Mouse (Mus musculus) left cerebral cortex, postnatal 25 days (tissue): ENCODE results near the gene Parn. TPM values are rescaled to one million over a fixed set of nuclear protein-coding genes. Genes with fewer than 3 reads are reported as not detected.

Experiments used
- DNase-seq, 2 experiments: peaks; one replicate each; pipeline ENCODE4 v3.0.0; 2022; ENCODE audit warnings: low spot score in 2 of 2, mixed read lengths in 1 of 2
- intact Hi-C: fragments of 180-260 bp; cut with DNase I; formaldehyde crosslinking; loops from one replicate; pipeline ENCODE4 v1.15.1; 2025
- total RNA-seq, 2 experiments: library from RNA; stranded (reverse); gene quantifications; 2 replicates each; pipeline ENCODE4 v1.2.3; 2021

The Parn gene
- total RNA-seq, 2 experiments from 2014 or later: 22.9 to 23.8 TPM

DNA sequence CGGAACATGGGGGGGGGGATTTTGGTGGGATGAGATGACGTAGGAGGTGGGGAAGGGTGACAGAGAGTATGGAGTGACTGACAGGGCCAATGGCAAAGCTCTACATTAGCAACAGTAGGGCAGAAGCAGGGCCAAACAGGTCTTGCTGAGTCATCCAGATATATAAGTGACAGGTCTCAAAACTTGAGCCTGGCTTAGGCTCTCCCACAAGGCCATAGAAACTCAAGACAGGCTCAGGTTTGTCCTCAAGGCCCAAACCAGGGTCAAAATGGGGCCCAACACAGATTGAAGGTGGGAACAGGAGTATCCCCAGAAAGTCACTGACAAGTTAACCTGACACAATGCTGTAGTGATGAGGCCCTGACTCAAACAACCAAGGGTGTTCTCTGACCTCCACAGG lies 99.7 kb downstream of the Parn start:
- no peak for DNase-seq
- intact Hi-C loops: no loop called here

DNA sequence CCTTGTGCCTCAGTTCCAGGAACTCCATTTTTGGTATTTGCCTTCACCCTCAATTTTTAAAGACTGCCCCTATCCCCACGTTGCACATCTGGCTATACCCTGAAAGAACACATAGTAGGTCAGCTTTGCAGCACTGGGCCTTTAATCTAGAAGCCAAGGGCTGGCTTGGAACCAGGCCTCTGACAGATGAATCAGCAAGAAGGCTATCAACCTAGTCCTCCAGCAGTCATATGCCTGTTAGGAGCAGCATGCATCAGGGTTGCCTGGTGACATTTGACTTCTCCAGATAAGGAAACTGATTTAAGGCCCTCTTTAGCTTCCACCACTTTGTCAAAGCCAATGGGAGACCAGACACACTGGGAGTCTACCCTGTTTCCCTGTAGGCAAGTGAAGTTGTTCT lies 100.4 kb downstream of the Parn start:
- DNase-seq: no peak
- intact Hi-C loops: no loop called here

- no peak for DNase-seq
- intact Hi-C loops: no loop called here
Observed at GRCm38 (mm10) chr16:13566351-13566750, 101.6 kb downstream of the Parn start.

- DNase-seq: peak; percentile 22 to 86
- intact Hi-C loops: no loop called here
Observed at GRCm38 (mm10) chr16:13565291-13565690, 102.7 kb downstream of the Parn start.

GRCm38 (mm10) chr16:13557784-13558183 lies 110.2 kb downstream of the Parn start:
- intact Hi-C loops: no loop called here
- no peak for DNase-seq

DNA sequence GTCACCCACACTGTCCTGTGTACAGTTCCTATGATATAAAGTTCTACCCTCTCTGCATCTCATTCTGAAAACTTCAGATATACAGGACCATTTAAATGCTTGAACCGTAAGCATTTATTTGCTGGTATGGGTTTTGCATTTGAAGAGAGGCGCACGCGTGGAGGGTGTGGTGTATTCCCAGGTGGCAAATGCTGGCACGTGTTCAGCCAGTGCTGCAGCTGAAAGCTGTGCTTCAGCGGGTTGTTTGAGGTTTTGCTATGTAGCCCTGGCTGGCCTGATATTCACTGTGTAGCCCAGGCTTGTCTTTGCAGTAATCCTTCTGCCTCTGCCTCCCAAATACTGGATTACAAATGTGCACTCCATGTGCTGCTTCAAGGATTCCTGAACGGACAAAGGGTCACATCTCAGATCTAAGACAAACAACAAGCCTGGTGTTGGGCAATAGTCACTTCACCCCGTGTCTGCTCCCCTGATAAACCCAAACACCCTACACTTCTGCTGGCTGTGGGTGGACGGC lies 111.0 kb downstream of the Parn start:
- intact Hi-C loops: no loop called here
- DNase-seq: no peak

DNA sequence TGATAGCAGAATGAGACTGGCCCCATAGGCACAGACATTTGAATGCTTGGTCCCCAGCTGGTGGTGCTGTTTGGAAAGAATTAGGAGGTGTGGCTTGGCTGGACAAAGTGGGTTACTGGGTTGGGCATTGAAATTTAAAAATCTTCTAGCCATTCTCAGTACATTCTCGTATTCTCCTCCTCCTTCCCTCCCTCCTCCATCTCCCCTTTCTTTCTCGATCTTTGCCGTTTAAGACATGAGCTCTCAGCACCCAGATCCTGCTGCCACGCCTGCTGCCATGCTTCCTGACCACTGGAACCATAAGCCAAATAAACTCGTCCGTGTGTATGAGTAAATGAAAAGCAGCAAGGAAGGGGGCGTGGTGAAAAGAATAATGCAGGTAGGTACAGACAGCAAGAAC lies 111.5 kb downstream of the Parn start:
- intact Hi-C loops: no loop called here
- DNase-seq: no peak

DNA sequence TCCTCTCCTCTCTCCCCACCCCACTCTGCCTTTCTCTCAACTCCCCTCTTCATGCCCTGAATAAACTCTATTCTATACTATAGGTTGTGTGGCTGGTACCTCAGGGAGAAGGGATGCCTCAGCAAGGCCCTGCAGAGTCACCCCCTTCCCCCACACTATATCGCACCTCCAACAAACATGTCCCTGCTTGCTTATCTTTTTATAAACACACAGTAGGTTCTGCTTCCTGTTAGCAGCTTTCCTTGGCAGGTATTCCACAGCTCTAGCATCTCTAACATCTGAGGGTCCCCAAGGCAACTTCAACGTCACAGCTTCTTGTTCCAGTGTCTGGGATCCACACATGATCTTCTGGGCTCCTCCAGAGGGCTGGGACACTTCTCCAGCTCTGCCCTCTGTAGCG lies 117.3 kb downstream of the Parn start:
- intact Hi-C loops: no loop called here
- DNase-seq: no peak

DNA sequence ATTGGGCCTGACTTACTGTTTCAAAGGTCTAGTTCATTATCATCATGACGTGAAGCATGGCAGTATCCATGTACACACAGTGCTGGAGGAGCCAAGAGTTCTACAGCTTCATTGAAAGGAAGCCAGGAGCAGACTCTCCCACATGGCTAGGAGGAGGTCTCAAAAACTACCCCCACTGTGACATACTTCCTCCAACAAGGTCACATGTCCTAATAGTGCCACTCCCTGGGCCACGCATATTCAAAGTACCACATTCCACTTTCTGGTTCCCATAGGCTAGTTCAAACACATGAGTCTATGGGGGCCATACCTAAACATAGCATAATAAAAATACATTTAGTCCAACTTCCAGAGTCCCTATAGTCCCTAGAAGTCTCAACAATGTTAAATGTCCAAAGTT lies 118.0 kb downstream of the Parn start:
- intact Hi-C loops: no loop called here
- no peak for DNase-seq

- intact Hi-C loops: no loop called here
- DNase-seq: no peak
Observed at GRCm38 (mm10) chr16:13541816-13542215, 126.2 kb downstream of the Parn start.

DNA sequence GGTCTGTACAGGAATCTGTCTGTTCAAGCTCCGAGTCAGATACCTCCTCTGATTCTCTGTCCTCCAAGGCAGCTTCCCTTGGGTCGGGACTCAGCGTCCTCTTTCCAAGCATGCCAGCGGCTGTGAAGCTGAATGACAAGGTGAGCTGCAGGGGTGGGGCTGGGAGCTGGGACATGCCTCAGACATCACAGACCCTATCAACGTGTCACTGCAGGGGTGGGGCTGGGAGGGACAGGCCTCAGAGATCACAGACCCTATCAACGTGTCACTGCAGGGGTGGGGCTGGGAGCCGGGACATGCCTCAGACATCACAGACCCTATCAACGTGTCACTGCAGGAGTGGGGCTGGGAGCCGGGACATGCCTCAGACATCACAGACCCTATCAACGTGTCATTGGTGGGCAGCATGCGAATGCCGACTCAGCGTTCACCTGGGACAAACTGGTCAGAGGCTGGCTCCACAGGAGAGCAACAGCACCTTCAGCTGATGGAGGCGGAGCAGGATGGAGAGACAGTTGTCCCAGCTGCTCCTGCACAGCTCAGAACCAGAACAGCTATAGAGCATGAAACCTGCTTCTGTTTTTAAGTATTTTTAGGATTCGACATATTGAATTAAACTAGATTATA lies 126.7 kb downstream of the Parn start:
- intact Hi-C loops: no loop called here
- no peak for DNase-seq

DNA sequence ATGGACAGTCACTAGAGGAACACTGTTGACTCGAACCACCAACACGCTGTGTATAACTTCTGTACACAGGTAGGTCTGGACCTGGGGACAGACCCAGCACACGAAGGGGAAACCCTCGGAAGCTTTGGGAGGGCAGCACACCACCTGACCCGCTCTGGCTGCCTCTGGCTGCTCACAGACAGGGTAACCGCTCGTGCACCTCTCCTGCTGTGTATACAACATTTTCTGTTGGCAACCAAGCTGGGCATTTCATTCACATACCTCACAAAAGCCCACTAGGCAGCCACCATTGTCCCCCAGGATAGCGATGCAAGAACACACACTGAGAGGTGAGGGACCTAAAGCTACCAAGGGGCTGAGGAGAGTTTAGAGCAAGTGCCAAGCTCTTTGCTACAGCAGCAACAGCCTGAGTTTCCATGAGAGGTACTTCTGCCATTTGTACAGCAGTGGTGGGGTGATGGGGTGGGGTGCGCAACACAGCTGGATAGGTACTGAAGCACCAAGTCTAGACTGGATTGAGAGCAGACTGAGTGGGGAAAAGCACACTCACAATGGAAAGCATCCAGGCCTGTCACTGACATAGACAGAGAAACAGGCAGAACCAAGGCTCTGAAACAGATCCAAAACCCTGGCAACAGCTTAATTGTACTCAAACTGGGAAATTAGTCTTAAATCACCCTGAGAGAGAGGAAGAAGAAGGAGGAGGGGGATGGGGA lies 128.9 kb downstream of the Parn start:
- intact Hi-C loops: loop anchor here (10.0 kb wide), 1 partner anchor 46 kb away; no protein-coding TSS in a partner anchor

GRCm38 (mm10) chr16:13538213-13538932 lies 129.6 kb downstream of the Parn start:
- DNase-seq: peak in 1 of 2 experiments; percentile 77

More for the DNA sequence above, 128.9 kb downstream of the Parn start:
- no peak for DNase-seq

GRCm38 (mm10) chr16:13536404-13536803 lies 131.6 kb downstream of the Parn start:
- intact Hi-C loops: loop anchor here (10.0 kb wide), 1 partner anchor 48 kb away; no protein-coding TSS in a partner anchor
- no peak for DNase-seq

More at GRCm38 (mm10) chr16:13538213-13538932, 129.6 kb downstream of the Parn start:
- intact Hi-C loops: loop anchor here (10.0 kb wide), 1 partner anchor 46 kb away; no protein-coding TSS in a partner anchor

GRCm38 (mm10) chr16:13535856-13536255 lies 132.1 kb downstream of the Parn start:
- no peak for DNase-seq
- intact Hi-C loops: loop anchor here (10.0 kb wide), 1 partner anchor 49 kb away; no protein-coding TSS in a partner anchor

- DNase-seq: peak in 1 of 2 experiments; percentile 33
- intact Hi-C loops: loop anchor here (5.0 to 10.0 kb wide), 3 partner anchors 52 to 199 kb away; partner anchors contain the start of gene Pla2g10
Observed at GRCm38 (mm10) chr16:13532840-13533239, 135.1 kb downstream of the Parn start.

DNA sequence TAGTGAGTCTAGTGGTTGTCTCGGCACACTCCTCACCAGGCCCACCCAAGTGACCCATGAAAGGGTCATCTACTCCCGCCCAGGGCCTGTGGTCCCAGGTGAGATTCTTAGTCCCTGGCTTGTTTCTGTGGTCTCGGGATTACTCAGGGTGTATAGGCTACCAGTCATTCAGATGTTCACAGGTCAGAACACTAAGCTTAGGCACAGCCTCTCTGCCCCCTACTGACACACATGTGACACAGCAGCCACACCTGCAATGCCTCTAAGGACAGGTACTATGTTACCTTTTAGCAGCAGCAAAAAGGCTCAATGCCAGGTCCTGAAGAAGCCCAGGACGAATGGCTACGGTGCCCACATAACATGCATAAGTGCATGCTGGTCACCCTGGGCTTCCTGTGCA lies 136.7 kb downstream of the Parn start:
- no peak for DNase-seq
- intact Hi-C loops: loop anchor here (5.0 to 10.0 kb wide), 3 partner anchors 54 to 201 kb away; partner anchors contain the start of gene Pla2g10

GRCm38 (mm10) chr16:13521359-13521758 lies 146.6 kb downstream of the Parn start:
- DNase-seq: no peak
- intact Hi-C loops: loop anchor here (5.0 to 10.0 kb wide), 2 partner anchors 74 to 407 kb away; no protein-coding TSS in a partner anchor

DNA sequence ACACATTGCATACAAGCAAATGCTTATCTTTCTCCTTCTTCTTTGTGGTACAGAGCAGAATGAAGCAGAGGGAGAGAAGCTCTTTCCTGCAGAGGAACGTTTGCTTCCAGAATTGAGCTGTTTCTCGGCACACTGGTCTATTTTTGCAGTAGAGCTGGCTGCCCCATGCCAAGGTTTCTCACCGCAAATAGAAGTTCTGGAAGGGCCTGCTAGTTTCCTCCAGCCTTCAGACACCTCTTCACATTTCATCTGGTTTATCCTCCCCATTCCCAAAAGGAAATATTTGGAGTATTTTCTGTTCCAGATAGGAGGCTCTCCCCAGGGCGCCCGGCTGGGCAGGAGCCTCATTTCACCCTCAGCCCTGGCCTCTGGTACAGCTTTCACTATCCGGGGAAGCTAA lies 147.7 kb downstream of the Parn start:
- peak in 1 of 2 experiments; percentile 86 for DNase-seq
- intact Hi-C loops: loop anchor here (5.0 to 10.0 kb wide), 2 partner anchors 73 to 406 kb away; no protein-coding TSS in a partner anchor

- intact Hi-C loops: no loop called here
- DNase-seq: no peak
Observed at GRCm38 (mm10) chr16:13516214-13516613, 151.8 kb downstream of the Parn start.
